Mouse (Mus musculus) left cerebral cortex, postnatal 10 days (tissue): ENCODE data around the gene Tgfbr1. TPM values are rescaled to one million over a fixed set of nuclear protein-coding genes. Genes with fewer than 3 reads are reported as not detected.

Experiments
- DNase-seq, 2 experiments: peaks; one replicate each; pipeline ENCODE4 v3.0.0; 2021 to 2022; ENCODE audit warnings: low spot score in 2 of 2, mixed read lengths in 1 of 2; ENCODE audit errors: extremely low spot score in 1 of 2
- intact Hi-C: fragments of 180-260 bp; cut with DNase I; formaldehyde crosslinking; loops from one replicate; pipeline ENCODE4 v1.15.1; 2025
- total RNA-seq, 2 experiments: library from RNA; stranded (reverse); gene quantifications; 2 replicates each; pipeline ENCODE4 v1.2.3; 2021

Gene Tgfbr1
- total RNA-seq: 10 to 100 TPM; 22.1 to 23.2 TPM

DNA sequence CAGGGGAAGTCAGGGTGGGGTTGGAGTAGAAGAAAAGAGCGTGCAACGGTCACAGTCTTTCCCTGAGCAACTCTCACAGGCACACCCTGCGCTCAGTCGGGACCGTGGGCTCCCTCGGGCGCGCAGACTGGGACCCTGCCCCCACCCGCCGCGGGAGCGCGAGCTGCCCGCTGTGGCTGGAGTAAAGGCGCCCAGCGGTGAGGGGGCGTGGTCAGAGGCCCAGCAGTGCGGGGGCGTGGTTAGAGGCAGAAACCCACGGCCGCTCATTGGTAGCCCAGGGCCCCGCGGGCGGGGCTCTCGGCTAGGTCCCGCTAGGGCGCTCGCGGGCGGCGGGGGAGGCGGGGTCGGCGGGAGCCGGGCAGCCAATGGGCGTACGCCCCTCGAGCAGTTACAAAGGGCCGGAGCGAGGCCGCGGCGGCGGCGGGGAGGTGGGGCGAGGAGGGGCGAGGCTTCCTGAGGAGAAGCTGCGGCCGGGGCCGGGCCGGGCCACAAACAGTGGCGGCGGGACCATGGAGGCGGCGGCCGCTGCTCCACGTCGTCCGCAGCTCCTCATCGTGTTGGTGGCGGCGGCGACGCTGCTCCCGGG, at the start of gene Tgfbr1:
Gene Tgfbr1, plus strand, starts transcription at position 420 of the 586 bp plus-strand sequence.
- DNase-seq: peak; percentile 94 to 99
- intact Hi-C loops: loop anchor here (2.0 to 10.0 kb wide), 2 partner anchors 106 to 228 kb away; no protein-coding TSS in a partner anchor

DNA sequence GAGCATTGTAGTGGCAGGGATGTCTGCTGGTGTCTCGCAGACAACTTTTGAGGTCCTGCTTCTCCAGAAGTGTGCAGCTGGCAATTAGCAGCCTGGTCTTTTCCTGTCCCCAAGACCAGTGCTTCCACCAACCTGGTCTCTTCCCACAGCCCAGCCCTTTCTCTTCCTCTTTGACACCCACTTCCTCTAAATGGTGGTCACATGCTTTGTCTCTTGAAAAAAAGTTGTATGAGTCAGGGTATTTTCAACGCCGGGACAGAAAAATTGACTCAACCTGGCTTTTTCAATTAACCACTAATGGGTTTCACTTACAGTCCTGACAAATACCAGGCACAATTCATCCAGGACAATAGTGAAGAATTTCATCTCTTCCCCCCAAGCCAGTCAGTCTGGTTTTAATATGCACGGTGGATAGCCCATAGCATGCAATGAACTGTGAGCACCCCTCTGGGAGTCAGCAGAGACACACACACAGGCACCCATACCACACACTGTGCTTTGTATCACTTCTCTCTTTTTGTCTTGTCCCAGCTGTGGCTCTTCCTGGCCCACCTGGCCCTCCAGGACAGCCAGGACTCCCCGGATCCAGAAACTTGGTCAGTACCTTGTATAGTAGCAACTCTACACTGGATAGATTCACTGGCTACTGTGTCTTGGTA, 49.6 kb upstream of the Tgfbr1 start:
- intact Hi-C loops: no loop called here

DNA sequence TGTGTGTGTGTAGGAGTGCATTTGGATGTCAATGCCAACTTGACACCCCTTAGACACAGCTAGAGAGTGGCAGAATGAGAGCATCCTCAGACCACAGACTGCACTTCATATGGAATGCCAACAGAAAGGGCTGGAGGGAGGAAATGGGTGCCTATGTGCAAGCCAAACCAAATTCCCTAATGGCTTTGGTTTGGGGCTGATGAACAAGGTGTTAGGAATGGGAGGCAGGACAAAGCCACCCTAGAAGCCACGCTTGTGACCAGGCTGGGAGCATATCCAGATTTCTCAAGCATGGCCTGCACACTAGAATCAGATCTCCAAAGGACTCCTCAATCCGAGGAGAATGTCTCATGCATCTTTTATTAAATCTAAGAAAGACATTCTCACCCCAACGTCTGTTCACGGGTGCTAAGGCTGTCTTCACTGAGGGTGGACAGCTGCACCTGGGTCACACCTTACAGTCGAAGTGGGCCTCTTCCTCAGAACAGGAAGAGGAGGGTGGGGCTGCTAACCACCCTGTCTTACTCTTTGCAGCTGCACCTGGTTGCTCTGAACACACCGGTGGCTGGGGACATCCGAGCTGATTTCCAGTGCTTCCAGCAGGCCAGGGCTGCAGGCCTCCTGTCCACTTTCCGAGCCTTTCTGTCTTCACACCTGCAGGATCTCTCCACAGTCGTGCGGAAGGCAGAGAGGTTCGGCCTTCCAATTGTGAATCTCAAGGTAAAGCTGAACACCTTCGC, 43.0 kb upstream of the Tgfbr1 start:
- intact Hi-C loops: no loop called here
- DNase-seq: no peak

More for the DNA sequence above, 49.6 kb upstream of the Tgfbr1 start:
- DNase-seq: no peak

DNA sequence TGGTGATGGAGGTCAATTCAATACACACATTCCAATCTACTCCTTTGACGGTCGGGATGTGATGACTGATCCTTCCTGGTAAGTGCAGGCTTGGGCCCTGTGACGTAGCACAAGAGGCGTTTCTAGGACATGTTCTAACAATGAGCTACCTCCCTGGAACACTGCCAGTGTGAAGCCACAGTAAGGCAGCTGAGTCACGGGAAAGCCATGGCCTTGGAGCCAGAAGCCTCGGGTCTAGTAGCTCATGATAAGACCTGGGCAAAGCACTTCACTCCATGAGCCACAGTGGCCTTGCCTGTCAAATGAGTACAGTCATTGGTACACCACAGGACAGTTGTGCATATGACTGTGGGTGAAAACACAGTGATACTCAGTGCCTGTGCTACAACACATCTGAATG, 42.2 kb upstream of the Tgfbr1 start:
- intact Hi-C loops: no loop called here

GRCm38 (mm10) chr4:47311467-47311866, 41.6 kb upstream of the Tgfbr1 start:
- no peak for DNase-seq
- intact Hi-C loops: no loop called here

More for the DNA sequence above, 42.2 kb upstream of the Tgfbr1 start:
- no peak for DNase-seq

DNA sequence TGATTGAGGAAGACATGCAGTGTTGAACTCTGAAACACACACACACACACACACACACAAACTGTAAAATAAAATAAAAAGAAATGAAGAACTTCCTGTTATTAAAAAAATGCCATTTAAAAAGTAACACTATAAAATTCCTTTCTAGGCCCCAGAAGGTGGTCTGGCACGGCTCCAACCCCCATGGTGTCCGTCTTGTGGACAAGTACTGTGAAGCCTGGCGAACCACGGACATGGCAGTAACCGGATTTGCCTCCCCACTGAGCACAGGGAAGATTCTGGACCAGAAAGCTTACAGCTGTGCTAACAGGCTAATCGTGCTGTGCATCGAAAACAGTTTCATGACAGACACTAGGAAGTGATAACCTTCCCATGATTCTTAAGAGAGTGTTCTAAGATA, 41.1 kb upstream of the Tgfbr1 start:
- intact Hi-C loops: no loop called here

DNA sequence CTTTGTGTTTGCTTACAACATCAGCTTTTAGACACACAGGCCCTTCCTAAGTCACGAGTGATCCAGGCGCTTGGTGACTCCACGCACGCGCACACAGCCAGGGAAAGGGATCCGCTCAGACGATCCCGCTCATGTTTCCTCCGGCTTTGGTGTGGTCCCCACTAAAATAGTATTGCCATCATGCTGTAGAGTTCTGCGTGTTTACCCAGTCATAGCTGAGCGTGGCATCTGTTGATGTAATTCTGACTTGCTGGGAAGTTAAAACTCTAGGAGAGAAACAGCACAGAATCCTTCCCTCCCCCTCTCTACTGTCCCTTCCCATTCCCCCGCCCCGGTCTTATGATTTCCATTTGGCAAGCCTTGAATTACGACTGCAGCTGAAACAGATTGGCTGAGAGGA, 40.3 kb upstream of the Tgfbr1 start:
- DNase-seq: peak; percentile 54 to 60

More for the DNA sequence above, 41.1 kb upstream of the Tgfbr1 start:
- peak in 1 of 2 experiments; percentile 74 for DNase-seq

DNA sequence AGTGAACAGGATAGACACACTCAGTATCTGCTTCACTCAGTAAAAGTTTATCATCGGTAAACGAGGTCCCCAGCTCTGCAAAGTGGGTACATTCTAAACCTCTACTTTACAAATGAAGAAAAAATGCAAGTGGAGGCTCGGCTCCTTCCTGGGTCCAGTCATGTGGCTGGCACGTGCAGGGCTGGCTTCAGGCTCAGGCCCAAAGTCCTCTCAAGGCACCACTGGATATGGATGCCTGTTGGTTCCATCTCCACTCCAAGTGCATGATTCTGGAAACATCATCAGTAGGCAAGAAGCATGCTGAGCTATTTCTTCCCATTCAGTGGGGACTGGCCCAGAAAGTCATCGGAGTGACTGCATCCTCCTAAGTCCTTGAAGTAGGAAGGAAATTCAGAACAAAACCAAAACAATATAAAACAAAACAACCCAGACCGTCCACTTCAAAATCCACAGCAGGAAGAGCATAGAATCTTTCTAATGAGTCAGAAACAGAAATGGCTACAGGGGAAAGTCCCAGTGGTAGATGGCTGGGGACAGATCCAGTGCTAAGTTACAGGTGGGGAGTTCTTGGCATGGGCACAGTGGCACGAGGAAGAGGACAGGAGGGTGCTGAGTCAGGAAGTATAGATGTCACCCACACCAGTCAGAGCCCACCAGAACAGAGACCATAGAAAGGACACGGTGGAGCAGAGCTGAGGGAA, 39.2 kb upstream of the Tgfbr1 start:
- no peak for DNase-seq
- intact Hi-C loops: no loop called here

More for the DNA sequence above, 40.3 kb upstream of the Tgfbr1 start:
- intact Hi-C loops: no loop called here

DNA sequence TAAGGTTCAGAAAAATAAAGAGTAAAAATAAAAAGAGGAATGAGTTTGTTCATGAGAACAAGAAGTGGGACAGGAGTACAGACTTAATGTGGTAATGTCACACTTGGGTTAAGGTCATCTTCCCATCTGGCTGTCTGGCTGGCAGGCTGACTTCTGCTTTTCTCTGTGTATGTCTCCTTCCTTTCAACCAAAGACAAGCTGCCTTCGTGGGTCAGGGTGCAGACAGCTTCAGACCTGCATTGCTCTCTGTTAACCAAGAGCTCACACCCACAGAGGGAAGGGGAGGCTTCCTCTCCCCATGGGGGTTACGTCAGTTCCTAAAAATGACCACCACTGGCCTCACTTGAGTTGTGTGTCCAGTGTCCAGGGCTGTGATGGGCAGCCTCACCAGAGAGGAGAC, 37.6 kb upstream of the Tgfbr1 start:
- no peak for DNase-seq
- intact Hi-C loops: no loop called here

DNA sequence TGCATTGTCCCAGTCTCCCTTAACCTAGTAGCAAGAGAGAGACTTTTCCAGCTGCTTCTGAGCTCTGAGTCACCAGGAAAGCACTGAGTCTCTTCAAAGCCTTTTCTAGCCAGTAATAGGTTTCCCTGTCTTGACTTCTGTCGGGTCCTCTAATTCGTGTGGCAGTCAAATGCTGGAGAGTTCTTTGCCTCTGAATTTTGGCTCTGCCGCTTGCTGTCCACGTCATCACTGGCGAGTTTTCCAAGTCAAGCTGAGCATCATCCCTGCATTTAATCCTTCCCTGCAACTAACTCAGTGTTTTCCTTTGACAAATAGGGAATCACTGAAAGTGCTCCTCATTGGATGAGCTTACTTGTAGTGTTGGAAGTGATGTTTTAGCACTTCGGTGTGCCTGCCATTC, 36.6 kb upstream of the Tgfbr1 start:
- DNase-seq: no peak
- intact Hi-C loops: no loop called here

DNA sequence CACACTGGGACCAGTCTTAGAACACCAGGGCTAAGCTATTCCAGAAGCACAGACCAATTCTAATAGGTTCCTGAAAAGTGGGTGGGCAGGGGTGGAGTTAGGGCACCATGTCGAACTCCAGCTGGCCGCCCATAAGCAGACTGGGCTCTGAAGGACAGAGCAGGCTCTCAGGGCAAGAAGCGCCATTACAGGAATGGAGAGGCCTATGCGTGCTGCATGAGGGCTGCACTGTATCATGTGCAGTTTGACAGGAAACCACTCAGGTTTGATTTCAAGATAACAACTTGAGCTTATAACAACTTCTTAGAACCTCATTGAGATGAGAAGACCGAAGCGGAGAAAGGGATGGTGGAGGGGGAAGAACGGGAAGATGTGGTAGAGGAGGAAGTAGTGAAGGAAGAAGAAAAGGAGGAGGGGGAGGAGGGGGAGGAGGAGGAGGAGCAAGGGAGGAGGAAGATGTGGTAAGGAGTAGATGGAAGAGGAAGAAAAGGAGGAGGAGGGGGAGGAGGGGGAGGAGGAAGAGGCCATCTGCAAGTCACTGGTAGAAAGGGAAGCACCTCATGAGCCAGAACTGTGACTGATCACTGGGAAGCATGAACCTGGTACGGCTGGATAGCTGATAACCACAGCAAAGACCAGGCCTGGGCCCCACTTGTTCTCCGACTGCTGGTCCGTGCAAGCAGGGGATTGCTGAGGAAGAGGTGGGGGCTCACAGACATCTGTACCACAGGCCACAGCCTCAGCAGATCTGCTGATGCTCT, 33.3 kb upstream of the Tgfbr1 start:
- intact Hi-C loops: no loop called here
- no peak for DNase-seq

GRCm38 (mm10) chr4:47322315-47322714, 30.7 kb upstream of the Tgfbr1 start:
- DNase-seq: no peak
- intact Hi-C loops: no loop called here

GRCm38 (mm10) chr4:47324206-47324605, 28.8 kb upstream of the Tgfbr1 start:
- intact Hi-C loops: no loop called here
- DNase-seq: no peak

GRCm38 (mm10) chr4:47327782-47328181, 25.2 kb upstream of the Tgfbr1 start:
- DNase-seq: no peak
- intact Hi-C loops: no loop called here

- DNase-seq: no peak
- intact Hi-C loops: no loop called here
Observed at GRCm38 (mm10) chr4:47329285-47329684, 23.7 kb upstream of the Tgfbr1 start.

DNA sequence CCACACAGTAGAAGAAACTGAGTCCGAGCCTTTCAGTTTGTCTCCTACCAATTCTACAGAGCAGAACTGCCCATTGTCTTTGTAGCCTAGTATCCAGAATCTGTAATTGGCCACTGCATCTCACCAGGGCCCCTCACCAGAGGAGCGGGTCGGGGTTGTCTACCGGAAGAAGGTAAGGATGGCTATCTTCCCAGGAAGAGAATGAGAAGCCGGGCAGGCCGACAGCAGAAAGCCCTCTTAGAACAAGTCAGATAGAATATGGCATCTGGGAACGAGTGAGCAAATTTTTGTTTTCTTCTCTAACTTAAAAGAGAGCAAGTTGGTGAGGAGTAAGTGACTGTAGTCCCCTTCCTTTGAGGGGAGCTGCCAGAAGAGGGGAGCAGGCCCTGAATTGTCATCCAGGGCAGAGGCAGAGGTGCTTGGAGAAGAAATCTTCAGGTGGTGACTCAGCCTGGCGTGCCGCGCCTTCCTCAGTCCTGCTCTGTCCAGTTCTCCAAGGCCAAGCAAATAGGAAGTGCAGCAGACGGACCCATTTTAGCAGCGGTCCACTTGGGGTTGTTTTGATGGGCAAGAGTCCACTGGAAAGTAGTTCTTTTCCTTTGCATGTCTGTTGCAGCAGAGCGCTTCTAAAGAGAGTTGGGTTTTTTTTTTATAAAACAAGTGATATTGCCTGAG, 22.5 kb upstream of the Tgfbr1 start:
- intact Hi-C loops: no loop called here
- no peak for DNase-seq

- DNase-seq: no peak
- intact Hi-C loops: no loop called here
Observed at GRCm38 (mm10) chr4:47332812-47333343, 20.1 kb upstream of the Tgfbr1 start.

- intact Hi-C loops: no loop called here
- no peak for DNase-seq
Observed at GRCm38 (mm10) chr4:47333541-47333940, 19.5 kb upstream of the Tgfbr1 start.
